Mouse (Mus musculus) small intestine, adult 2 months (tissue): ENCODE data around the gene Aqp5. TPM values are rescaled to one million over a fixed set of nuclear protein-coding genes. Genes with fewer than 3 reads are reported as not detected.

Experiments used
- H3K27ac ChIP-seq: fragments of 200-500 bp; 2 replicates; pipeline ENCODE4 v1.5.1; 2012; ENCODE audit warnings: low read depth, low read length, control low read depth, inconsistent platforms; ENCODE audit not compliant: insufficient read depth
- H3K27me3 ChIP-seq: fragments of 200-500 bp; 2 replicates; pipeline ENCODE4 v1.6.1; 2012; ENCODE audit warnings: mild to moderate bottlenecking, moderate library complexity, low read length, inconsistent platforms; ENCODE audit not compliant: control insufficient read depth, insufficient read depth
- H3K36me3 ChIP-seq: fragments of 200-500 bp; 2 replicates; pipeline ENCODE4 v1.6.1; 2012; ENCODE audit warnings: mild to moderate bottlenecking, low read length, control low read depth, inconsistent platforms; ENCODE audit not compliant: control insufficient read depth, insufficient read depth
- H3K4me1 ChIP-seq: fragments of 200-500 bp; 2 replicates; pipeline ENCODE4 v1.6.1; 2012; ENCODE audit warnings: low read length, inconsistent platforms, mixed read lengths; ENCODE audit not compliant: control insufficient read depth, insufficient read depth, insufficient read length
- H3K4me3 ChIP-seq: fragments of 200-500 bp; 2 replicates; pipeline ENCODE4 v1.5.1; 2012; ENCODE audit warnings: low read depth, mild to moderate bottlenecking, control low read depth, inconsistent platforms, low read length, moderate library complexity
- CTCF ChIP-seq: fragments of 200-500 bp; IDR thresholded peaks from 2 replicates; pipeline ENCODE4 v1.5.1; 2012; ENCODE audit warnings: low read depth, mild to moderate bottlenecking, control low read depth, inconsistent platforms, low read length, moderate library complexity, mixed read lengths; ENCODE audit not compliant: insufficient replicate concordance, insufficient read length; ENCODE audit errors: extremely low read depth
- POLR2A ChIP-seq: fragments of 200-500 bp; IDR thresholded peaks from 2 replicates; pipeline ENCODE4 v1.6.1; 2012; ENCODE audit warnings: low read depth, mild to moderate bottlenecking, control low read depth, inconsistent platforms, low read length, moderate library complexity
- WGBS: fragments of 180-500 bp; shearing (Covaris S2); methylation state at CpG from one replicate; pipeline ENCODE4 v1.1.7; 2018; 5-methylcytosine and 5-hydroxymethylcytosine counted together
- polyA plus RNA-seq: library from polyadenylated mRNA; depleted of rRNA; stranded (reverse); fragments of >200 nt; gene quantifications from 2 replicates; pipeline ENCODE4 v1.2.3, GENCODE M21; 2012; rRNA removed

Gene Aqp5
- polyA plus RNA-seq: 0.20 and 52.4 TPM in 2 replicates

- H3K27ac ChIP-seq: no peak within 1 kb of the TSS
- no peaks in the 10 kb centered on the region; the same call in 1 of the 2 replicates for H3K4me1 ChIP-seq
- TF ChIP-seq POLR2A: no peak
- TF ChIP-seq CTCF: no peak
- 2% methylated on average over 74 of the region's 83 CpGs for WGBS
- H3K4me3 ChIP-seq: peak within 1 kb of the TSS; percentile 26
- no peaks in the 10 kb centered on the region for H3K36me3 ChIP-seq
- peaks cover 37% of the 10 kb centered on the region for H3K27me3 ChIP-seq
Observed at GRCm38 (mm10) chr15:99590429-99591084, at the start of gene Aqp5. Gene Aqp5 (plus strand): TSS chr15:99590782.

GRCm38 (mm10) chr15:99544047-99544446, 46.5 kb upstream of the Aqp5 start:
- Histone ChIP-seq H3K4me3 (no peak overlapping the region), H3K36me3 (no peaks in the 10 kb centered on the region), H3K27me3 (no peaks in the 10 kb centered on the region), H3K27ac (no peak overlapping the region), H3K4me1 (no peaks in the 10 kb centered on the region)
- TF ChIP-seq CTCF (no peak), POLR2A (no peak)
- 67% methylated on average over 7 of the region's 7 CpGs for WGBS

- no peak overlapping the region for H3K4me3 ChIP-seq
- no peaks in the 10 kb centered on the region for H3K4me1 ChIP-seq
- H3K36me3 ChIP-seq: no peaks in the 10 kb centered on the region
- H3K27ac ChIP-seq: no peak overlapping the region
- TF ChIP-seq CTCF (no peak), POLR2A (no peak)
- no peaks in the 10 kb centered on the region for H3K27me3 ChIP-seq
- 71% methylated on average over 11 of the region's 11 CpGs for WGBS
Observed at GRCm38 (mm10) chr15:99546596-99546995, 44.0 kb upstream of the Aqp5 start.

- TF ChIP-seq POLR2A (no peak), CTCF (no peak)
- H3K4me1 ChIP-seq: no peaks in the 10 kb centered on the region
- H3K4me3 ChIP-seq: no peak overlapping the region
- 69% methylated on average over 6 of the region's 6 CpGs for WGBS
- no peak overlapping the region for H3K27ac ChIP-seq
- no peaks in the 10 kb centered on the region for H3K27me3 ChIP-seq
- no peaks in the 10 kb centered on the region for H3K36me3 ChIP-seq
Observed at GRCm38 (mm10) chr15:99547732-99548131, 42.9 kb upstream of the Aqp5 start.

GRCm38 (mm10) chr15:99549901-99550300, 40.7 kb upstream of the Aqp5 start:
- Histone ChIP-seq H3K36me3 (no peaks in the 10 kb centered on the region), H3K4me1 (no peaks in the 10 kb centered on the region), H3K4me3 (no peak overlapping the region), H3K27ac (no peak overlapping the region), H3K27me3 (no peaks in the 10 kb centered on the region)
- WGBS: 56% methylated on average over 2 of the region's 2 CpGs
- TF ChIP-seq POLR2A (no peak), CTCF (no peak)

- WGBS: 56% methylated on average over 6 of the region's 6 CpGs
- H3K27me3 ChIP-seq: no peaks in the 10 kb centered on the region
- TF ChIP-seq CTCF: no peak
- TF ChIP-seq POLR2A: no peak
- no peaks in the 10 kb centered on the region for H3K36me3 ChIP-seq
- H3K4me1 ChIP-seq: no peaks in the 10 kb centered on the region
- H3K27ac ChIP-seq: no peak overlapping the region
- no peak overlapping the region for H3K4me3 ChIP-seq
Observed at GRCm38 (mm10) chr15:99553767-99554166, 36.8 kb upstream of the Aqp5 start.

- Histone ChIP-seq H3K4me3 (no peak overlapping the region), H3K27ac (no peak overlapping the region), H3K36me3 (no peaks in the 10 kb centered on the region), H3K27me3 (no peaks in the 10 kb centered on the region), H3K4me1 (no peaks in the 10 kb centered on the region)
- WGBS: 87% methylated on average over 1 of the region's 1 CpGs
- TF ChIP-seq POLR2A (no peak), CTCF (no peak)
Observed at GRCm38 (mm10) chr15:99558947-99559346, 31.6 kb upstream of the Aqp5 start.
